Mouse (Mus musculus): ENCODE data around the gene Bach2.
A peak's percentile ranks its signal among the peaks of the same experiment; 100 is the strongest.

The Bach2 gene

DNA sequence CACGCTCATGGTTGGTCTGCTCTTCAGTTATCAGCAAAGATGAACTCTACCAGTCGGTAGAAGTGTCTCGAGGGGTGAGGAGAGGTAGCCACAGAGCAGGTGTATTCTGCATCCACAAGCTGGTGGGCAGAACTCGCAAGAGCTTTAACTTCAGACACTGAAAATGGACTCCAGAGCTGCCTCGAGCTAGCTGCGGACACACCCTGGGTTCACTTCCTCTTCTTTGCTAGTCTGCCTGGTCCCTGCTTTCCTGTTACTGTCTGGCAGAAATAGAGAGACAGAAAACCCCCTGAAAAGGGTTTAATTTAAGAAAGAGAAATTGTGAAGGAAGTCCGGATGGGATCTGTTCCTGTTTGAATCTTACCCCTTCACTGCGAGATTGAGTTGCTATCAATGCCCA lies 326.3 kb downstream of the Bach2 start:
- DNase-seq (ENCODE audit: low spot score), result peak; percentile 35

- DNase-seq (ENCODE audit: low spot score), result no peak
These were observed 330.4 kb downstream of the Bach2 start for GRCm38 (mm10) chr4:32569054-32569453.

DNA sequence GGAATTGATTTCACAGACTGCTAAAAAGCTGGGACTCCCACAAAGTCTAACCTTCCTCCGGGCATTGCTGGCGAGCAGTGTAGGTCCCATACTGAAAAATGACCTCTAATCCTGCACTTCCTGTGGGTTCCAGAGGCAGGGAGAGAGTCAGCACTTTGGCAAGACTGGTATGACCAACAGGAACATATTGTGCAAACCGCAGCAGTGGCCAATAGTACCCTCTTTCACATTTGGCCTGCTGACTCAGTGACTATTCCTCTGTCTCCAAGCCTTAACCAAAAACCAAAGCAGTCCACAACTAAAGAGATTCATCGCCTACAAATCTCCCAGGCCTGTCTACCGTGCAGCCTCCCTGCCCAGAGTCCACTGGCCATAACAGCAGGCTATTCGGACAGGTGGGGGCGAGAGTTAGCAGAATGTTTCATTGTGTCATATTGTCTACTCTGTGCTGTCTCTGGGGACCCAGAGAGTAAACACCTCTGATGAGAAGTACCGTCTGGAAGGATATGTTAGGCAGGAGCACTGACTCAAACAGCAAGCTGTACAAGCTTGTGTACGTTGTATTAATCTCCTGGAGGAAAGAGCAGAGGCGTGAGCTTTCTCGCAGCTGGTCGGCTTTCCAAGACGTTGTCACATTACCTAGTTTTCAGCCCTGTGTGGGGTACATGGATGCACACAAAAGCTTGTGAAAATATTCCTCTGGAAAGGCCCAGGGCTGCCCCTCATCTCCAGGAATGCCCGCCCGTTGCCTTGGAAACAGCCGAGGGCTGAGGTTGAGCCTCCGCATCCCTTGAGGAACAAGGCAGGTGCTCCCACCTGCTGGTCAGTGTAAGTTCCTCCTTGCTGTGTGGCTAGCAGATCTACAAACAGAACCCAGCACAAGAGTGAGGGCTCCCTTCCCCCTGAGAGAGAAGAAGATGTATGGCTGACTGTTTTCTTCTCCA lies 331.7 kb downstream of the Bach2 start:
- DNase-seq (ENCODE audit: low spot score), result peak; percentile 52

GRCm38 (mm10) chr4:32570939-32571317 lies 332.3 kb downstream of the Bach2 start:
- no peak for DNase-seq (ENCODE audit: low spot score)

DNA sequence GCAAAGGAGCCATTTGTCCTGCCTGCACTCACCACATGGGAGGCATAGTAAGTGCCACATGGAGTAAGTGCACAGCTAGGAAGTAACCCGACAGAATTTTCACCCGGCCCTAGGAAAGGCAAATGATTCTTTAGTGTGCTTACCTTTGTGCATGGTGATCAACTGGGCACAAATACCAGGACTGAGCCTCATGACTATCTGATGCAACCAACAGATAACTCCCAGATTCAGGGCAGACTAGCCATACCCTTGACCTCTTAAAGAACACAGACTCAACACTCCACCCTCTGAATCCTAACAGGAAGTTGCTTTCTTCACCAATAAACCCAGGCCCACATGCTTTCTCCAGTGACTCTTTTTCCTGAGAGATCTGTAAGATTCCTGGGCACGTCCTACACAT lies 332.8 kb downstream of the Bach2 start:
- no peak for DNase-seq (ENCODE audit: low spot score)

DNA sequence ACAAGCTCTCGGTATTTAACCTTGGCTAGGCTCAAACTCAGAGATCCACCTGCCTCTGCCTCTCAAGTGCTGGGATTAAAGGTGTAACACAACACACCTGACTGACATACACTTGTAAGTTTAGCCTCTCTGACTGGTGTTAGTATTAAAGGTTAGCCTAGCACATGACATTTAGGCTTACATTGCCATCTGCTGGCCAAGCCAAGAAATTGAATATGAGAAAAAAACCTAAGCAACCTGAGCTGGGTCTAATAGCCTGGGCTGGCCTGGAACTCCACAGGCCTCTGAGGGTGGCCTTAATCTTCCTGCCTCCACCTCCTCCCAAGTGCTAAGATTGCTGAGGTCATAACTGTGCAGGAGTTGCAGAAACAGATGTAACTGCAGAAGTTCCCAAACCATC lies 333.5 kb downstream of the Bach2 start:
- DNase-seq (ENCODE audit: low spot score), result peak; percentile 49

- no peak for DNase-seq (ENCODE audit: low spot score)
These were observed 335.0 kb downstream of the Bach2 start for GRCm38 (mm10) chr4:32573586-32573985.

- no peak for DNase-seq (ENCODE audit: low spot score)
These were observed 336.0 kb downstream of the Bach2 start for GRCm38 (mm10) chr4:32574604-32575003.

GRCm38 (mm10) chr4:32575165-32575564 lies 336.6 kb downstream of the Bach2 start:
- no peak for DNase-seq (ENCODE audit: low spot score)

- no peak for DNase-seq (ENCODE audit: low spot score)
These were observed 341.2 kb downstream of the Bach2 start for GRCm38 (mm10) chr4:32579850-32580249.

GRCm38 (mm10) chr4:32584181-32584580 lies 345.6 kb downstream of the Bach2 start:
- DNase-seq (ENCODE audit: low spot score), result no peak

- DNase-seq (ENCODE audit: low spot score), result peak; percentile 42
These were observed 348.0 kb downstream of the Bach2 start for GRCm38 (mm10) chr4:32586596-32586995.

GRCm38 (mm10) chr4:32587543-32587942 lies 348.9 kb downstream of the Bach2 start:
- DNase-seq (ENCODE audit: low spot score), result no peak

DNA sequence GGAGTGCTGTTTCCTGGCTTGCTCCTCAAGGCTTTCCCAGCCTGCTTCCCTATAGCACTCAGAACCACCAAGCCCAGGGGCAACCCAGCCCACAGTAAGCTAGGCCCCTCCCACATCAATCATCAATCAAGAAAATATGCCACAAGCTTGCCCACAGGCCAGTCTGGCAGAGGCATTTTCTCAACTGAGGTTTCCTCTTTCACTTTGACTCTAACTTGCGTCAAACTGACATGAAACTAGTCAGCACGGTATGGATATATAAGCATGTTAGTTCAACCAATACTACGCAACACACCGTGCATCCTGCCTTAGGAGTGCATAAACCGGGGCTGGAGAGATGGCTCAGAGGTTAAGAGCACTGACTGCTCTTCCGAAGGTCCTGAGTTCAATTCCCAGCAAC lies 349.6 kb downstream of the Bach2 start:
- DNase-seq (ENCODE audit: low spot score), result no peak

DNA sequence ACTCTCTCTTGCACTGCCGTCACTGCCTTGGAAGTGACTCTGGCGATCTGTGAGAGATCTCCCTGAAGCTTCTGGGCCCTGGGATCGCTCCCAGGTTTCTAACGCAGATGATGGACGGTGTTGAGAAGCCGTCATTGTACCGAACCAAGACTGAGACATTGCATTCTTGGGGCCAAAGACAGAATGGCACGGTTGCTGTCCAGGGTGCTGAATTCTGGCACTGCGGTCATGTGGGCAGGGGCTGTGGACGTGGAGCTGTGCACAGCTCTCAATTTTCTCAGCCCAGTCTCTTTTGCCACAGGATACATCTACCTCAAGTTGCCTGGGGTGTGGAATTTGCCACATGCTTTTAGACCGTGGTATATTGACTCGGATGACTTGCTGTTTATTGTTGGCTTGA lies 362.5 kb downstream of the Bach2 start:
- DNase-seq (ENCODE audit: low spot score), result no peak

- DNase-seq (ENCODE audit: low spot score), result no peak
These were observed 364.1 kb downstream of the Bach2 start, which contains the start of gene Gja10 for GRCm38 (mm10) chr4:32602660-32603059. Gene Gja10 (minus strand): TSS chr4:32602760.

DNA sequence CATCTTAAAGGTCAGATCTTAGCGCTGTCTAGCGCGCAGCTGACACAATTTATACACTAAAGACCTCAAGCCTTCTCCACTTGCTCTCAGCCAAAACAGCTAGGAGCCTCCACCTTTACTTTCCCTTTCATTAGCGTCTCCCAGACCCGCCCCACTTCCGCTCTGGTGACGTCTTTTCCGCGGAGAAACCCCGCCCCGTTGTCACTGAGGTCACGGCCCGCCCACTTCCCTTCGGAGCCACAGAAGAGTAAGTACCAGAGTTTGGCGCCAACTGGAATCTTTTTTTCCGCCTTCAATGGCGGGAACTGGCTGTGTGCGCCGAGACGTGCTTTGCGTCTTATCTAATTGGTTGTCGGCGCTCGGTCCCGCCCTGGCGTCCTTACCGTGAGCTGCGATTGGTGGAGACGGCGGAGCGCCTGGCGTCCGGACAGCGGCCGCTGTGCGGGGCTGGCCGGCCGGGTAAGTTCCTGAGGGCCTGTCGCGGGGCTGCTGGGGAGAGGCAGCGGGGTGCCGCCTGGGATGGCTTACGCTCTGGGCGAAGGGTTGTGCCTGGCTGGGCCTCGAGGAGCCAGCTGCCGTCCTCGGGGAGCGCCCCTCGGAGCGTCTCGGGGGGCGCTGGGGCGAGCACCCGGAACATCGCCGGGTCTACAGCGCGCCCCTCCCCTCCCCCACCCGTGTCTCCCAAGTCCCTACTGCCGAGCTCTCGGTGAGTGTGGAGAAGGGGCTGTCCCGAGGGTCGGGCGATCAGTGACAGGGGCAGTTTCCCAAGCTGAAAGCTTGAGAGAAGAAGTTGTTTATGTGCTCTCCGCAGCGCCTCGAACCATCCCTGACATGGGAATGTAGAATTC lies 376.7 kb downstream of the Bach2 start, which contains the start of gene Casp8ap2:
Gene Casp8ap2 (plus strand): TSS at position 418 of the 848 bp plus-strand sequence.
- peak; percentile 100 for DNase-seq (ENCODE audit: low spot score)

- no peak for DNase-seq (ENCODE audit: low spot score)
These were observed 383.0 kb downstream of the Bach2 start for GRCm38 (mm10) chr4:32621637-32622036.

Data from layer of hippocampus, adult 11-12 months (tissue).